Mouse (Mus musculus) right cerebral cortex, postnatal 25 days (tissue): ENCODE measurements around the gene Creg2.
"Not testable (repeated sequence)": the region's sequence is repeated elsewhere in the genome, so short reads cannot be mapped to it uniquely, and the experiment has no call there.

ENCODE experiments used
- DNase-seq: peaks from one replicate; pipeline ENCODE4 v3.0.0; 2022

The Creg2 gene

DNA sequence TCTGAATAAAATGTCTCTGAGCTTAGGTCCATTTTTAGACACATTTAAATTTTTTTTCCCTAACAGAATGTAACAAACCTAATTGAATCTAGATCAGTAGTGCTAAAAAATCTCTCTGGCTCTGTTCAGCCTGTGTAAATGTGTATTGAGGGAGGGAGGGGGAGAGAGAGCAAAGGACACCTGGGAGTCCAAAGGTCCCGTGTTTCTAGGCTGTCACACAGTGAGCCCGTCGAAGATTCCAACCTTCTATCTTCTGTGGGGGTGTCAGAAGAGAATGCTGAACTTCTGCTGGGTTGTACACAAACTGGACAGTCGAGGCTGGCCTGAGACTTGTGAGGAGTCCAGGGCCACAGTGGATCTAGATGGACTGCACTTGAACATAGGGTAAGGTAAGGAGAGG lies 59.2 kb downstream of the Creg2 start:
- no peak for DNase-seq

DNA sequence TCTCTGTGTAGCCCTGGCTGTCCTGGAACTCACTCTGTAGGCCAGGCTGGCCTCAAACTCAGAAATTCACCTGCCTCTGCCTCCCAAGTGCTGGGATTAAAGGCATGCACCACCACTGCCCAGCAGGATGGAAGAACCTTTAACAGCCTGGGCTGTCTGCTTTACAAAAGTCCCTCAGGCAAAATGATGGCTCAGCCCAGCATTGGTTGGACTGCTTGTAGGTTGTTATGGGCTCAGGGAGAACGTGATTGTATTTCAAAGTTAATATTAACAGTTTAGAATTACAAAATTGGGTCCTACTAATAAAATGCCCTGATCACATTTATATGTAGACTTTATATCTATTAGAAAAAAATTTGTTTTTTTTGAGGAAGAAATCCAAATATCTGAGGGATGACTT lies 59.7 kb downstream of the Creg2 start:
- not testable (repeated sequence) for DNase-seq

DNA sequence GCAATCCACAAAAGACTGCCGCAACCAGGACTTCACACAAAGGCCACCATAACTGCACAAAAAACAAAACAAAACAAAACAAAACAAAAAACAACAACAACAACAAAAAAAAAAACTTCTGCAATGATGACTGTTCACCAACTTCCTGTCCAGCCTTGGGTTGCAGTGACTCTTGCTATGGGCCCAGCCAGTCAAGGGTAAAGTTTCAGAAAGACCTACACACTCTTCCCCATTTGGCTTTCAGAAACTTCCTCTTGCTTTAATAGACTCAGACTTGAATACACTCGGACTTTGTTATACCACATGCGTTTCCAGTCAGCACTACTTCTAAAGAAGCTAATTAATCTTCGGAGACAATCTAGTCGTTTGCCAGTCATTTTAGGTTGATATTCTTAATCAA lies 61.1 kb downstream of the Creg2 start:
- DNase-seq, result no peak

DNA sequence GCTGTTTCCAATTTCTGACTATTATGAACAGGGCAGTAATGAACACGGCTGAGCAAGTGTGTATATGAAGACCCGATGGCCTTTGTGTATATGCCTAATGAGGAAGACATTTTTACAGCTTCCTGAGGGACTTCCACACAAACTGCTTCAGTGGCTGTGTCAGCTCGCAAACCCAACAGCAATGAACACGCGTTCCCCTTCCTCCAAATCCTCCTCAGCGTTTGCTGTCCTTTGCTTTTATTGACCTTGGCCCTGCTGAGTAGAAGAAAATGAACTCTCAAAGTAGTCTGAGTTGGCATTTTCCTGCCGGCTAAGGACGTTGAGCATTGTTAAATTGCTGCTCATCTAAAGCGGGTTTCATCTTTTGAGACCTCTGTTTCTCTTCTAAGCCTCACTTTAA lies 65.9 kb downstream of the Creg2 start:
- no peak for DNase-seq

DNA sequence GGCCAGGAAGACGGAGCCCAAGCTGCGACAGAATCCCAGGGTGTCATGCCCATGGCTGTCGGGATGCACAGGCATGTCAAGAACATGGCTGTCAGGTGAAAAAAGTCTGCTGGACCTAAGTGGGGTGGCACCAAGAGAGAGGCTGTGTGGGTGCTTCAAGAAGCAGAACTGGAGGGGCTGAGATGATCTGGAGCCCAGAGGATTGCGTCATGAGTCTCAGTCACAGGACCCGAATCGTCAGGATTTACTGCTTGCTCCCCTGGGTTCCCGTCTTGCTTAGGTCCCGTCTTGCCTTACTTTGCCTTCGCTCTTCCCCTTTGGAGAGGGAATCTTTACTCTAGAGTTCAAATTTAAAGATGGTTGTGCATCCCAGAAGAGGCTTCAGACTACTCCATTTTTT lies 68.1 kb downstream of the Creg2 start:
- no peak for DNase-seq

DNA sequence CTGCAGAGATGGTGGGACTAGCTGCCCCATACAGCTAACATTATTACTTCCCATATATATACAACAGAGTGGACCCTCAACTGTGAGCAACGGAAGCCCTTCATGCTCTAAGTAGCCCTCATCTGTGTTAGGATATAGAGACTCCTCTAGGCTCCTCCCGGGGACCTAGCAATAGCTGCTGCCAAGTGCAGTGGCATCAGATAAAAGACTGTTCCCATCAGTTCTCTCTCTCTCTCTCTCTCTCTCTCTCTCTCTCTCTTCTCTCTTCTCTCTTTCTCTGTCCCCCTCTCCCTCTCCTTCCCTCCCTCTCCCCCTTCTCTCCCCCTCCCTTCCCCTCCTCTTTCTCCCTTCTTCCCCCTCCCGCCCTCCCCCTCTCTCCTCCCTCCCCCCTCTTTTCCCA lies 70.1 kb downstream of the Creg2 start:
- no peak for DNase-seq

DNA sequence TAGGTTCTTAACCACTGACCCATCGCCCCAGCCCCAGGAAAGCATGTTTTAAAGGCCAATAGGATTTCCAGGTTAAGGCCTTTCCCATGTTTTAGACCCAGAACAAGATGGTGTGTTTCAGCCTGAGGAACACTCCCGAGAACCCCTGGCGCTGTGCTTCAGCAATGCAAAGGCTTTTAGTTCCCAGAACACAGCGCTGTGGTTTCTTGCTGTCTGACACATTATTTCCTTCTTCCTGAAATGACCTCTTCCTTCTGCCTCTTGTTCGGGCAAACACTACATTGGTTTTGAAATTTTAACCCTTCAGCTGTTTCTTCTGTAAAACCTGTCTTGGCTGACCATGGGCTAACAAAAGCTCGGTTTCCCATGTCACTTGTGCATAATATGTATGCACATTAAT lies 72.1 kb downstream of the Creg2 start:
- DNase-seq, result no peak

DNA sequence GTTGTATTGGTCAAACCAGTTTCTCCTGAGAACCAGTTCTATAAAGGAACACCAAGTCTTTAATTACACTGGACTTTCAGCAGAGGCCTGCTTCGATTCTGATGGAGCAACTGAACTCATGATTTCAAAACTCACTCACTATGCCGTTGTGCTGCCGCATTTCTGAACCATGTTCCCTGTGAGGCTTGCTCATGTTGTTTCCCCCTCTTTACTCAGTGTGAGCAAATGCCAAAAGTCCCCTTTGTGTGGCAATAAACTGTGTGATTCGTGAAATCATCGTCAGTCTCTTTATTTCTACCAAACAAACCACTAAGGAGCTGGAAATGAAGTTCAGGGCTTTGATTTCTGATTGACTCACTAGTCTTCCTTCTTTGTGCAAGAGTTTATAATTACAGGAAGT lies 72.8 kb downstream of the Creg2 start:
- DNase-seq, result no peak

DNA sequence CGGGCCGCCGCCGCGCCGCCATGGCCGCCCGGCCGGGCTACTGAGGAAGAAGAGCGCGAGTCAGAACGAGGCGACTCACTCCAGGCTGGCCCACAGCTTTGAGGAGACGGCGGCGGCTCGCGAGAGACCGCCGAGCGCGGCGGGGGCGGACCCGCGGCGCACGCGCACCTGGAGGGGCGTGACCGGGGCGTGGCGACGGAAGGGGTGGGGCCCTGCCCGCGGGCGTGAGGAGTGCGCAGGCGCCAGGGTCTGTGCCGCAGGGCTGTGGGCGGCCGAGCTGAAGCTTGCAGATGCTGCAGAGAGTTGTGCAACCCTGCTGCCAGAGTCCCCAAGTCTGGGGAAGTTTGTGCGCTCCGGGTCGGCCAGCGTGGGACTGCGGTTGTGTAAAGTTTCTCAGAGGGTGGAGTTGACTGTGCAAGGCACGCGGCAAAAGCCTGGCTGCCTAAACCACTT lies 74.0 kb downstream of the Creg2 start, which contains the start of gene Rnf149:
Rnf149 (minus strand) TSS at position 153 of the 453 bp plus-strand sequence.
- DNase-seq, result peak; percentile 99

DNA sequence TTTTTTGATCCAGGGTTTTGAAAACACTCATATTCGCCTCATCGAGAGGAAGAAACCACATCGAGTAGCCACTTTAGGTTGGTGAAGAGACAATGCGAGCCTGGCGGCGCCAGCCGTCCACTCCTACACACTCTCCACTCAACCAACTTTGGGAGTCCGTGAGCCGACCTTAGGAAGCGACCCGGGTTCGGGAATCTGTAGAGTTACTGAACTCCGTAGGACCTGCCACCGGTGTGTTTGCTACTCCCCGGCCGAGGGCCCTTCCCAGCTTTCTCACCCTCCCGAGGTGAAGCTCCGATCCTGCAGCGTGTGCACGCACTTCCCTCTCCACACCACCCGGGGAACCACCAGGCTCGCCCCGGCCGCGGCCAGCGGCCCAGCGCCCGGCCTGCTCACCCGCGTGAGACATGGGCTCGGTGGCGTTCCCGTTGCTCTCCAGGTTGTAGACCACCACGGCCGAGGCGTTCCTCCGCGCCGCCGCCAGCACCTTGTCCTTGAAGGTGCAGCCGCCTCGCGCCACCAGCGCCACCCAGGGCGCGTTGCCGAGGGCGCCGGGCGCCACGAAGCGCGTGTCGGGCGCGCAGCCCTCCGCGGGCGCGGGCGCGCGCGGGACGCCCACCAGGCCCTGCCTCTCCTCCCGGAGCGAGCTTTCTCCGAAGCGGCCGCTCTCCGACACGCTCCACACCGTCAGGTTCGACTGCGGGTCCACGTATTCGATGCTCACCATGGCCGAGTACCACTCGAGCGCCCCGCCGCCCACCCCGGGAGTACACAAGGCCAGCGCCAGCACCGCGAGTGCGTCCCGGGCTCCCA lies 74.6 kb downstream of the Creg2 start:
- DNase-seq, result peak; percentile 77

DNA sequence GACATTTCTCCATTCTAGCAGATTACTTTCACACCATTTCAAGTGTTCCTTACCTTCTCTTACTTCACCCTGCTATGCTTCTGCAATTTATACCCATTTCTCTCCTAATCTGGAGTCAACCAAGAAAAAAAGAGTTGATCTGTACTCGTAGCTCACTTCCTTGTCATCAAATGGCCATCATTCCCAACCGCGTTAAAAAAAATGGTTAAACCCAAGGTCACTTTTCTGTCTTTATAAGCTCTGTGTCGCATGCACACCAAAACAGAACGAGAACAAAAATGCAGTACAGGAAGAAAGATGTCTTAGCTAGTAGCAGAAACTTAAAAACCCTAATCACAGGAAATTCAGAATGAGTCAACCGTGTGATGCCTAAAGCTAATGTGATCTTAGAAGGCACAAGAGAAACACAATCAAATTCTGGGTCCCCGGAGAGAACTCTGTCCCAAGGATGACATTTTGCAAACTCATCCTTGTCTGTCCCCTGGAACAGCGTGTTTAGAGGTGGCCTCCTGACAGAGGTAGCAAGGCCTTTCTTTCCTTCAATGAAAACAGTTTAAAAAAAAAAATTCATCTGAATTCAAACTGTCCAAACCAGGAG lies 75.4 kb downstream of the Creg2 start:
- no peak for DNase-seq

DNA sequence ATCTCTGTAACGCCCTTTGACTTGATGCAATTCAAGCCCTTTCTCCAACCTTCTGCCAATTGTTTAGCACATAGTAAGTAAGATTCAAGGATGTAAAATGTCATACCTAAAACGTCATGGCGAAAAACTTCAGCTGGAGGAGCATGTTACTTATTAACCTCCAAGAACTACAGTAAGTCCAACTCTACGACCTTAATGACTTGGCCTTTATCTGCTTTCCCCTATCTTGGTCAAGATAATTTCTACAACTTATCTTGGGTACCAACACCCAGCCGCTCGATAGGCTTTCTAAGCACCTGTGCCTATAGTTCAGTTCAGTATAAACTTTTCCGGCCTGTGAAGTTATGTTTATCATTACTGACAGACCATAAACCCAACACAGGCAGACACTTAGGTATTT lies 77.4 kb downstream of the Creg2 start:
- no peak for DNase-seq

DNA sequence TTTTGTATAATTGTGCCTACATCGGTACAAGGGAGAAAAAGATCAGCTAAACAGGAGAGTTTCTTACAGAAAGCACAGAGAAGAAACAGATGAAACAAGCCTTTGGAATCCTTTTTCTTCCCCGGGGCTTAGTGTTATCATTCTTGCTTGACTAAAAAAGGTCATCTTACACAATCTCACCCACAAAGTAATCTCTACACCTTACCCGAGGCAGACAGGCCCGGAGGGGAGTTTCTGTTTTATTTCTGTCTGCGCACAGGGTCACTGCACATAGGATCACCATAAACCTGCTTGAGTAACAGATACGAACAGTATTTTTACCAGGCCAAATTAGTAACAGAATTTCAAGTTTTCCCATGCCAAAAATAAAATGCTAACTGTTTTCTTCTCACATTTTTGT lies 79.6 kb downstream of the Creg2 start:
- DNase-seq, result no peak
